Mouse (Mus musculus) limb, embryonic 10.5 days (tissue): ENCODE measurements at regions not wholly inside any gene's neighbourhood (a gene's known extent, or its start where the extent isn't known, plus 50 kb on each side); places are given as distances from the start of the nearest gene placed in this dataset. TPM values are rescaled to one million over a fixed set of nuclear protein-coding genes. Genes with fewer than 3 reads are reported as not detected.
A peak's percentile ranks its signal among the peaks of the same experiment; 100 is the strongest.

Experiments
- DNase-seq: peaks from one replicate; pipeline ENCODE4 v3.0.0-alpha.2; 2017; ENCODE audit warnings: low spot score
- H3K27ac ChIP-seq: fragments of 300-500 bp; sonication (generic); 2 replicates; pipeline ENCODE4 v1.5.1; 2016; ENCODE audit warnings: mild to moderate bottlenecking
- H3K27me3 ChIP-seq: fragments of 300-500 bp; sonication (generic); 2 replicates; pipeline ENCODE4 v1.6.1; 2016; ENCODE audit warnings: low read depth, mild to moderate bottlenecking; ENCODE audit not compliant: poor library complexity, severe bottlenecking
- H3K36me3 ChIP-seq: fragments of 300-500 bp; sonication (generic); 2 replicates; pipeline ENCODE4 v1.6.1; 2016; ENCODE audit warnings: mild to moderate bottlenecking, moderate library complexity
- H3K4me1 ChIP-seq: fragments of 300-500 bp; sonication (generic); 2 replicates; pipeline ENCODE4 v1.6.1; 2016
- H3K4me3 ChIP-seq: fragments of 300-500 bp; sonication (generic); 2 replicates; pipeline ENCODE4 v1.5.1; 2016; ENCODE audit warnings: mild to moderate bottlenecking, moderate library complexity
- H3K9me3 ChIP-seq: fragments of 300-500 bp; sonication (generic); replicated peaks from 2 replicates; pipeline ENCODE4 v1.6.1; 2016; ENCODE audit warnings: mild to moderate bottlenecking
- WGBS: fragments of 180-500 bp; shearing (Covaris S2); methylation state at CpG from one replicate; pipeline ENCODE4 v1.1.7; 2016; 5-methylcytosine and 5-hydroxymethylcytosine counted together
- microRNA-seq: library from miRNA; unstranded; fragments of <30 nt; microRNA quantifications from one replicate; pipeline ENCODE4, GENCODE M21; 2017

GRCm38 (mm10) chr13:107072345-107073038, 50.6 kb upstream of the Kif2a start:
- Histone ChIP-seq H3K27ac (no peak overlapping the region), H3K27me3 (no peaks in the 10 kb centered on the region), H3K9me3 (no peaks in the 10 kb centered on the region), H3K4me1 (peaks cover 14% of the 10 kb centered on the region), H3K36me3 (no peaks in the 10 kb centered on the region), H3K4me3 (peak overlapping the region; percentile 34)
- WGBS: 37% methylated on average over 11 of the region's 11 CpGs
- DNase-seq: no peak

Small RNAs in the stretch of these regions (microRNA-seq; reads per million reads assigned to microRNA genes)
- not detected for gene Gm22118
